Mouse (Mus musculus): Measurements from ENCODE around the gene Qpctl. TPM values are rescaled to one million over a fixed set of nuclear protein-coding genes. Genes with fewer than 3 reads are reported as not detected.

Gene Qpctl
- polyA plus RNA-seq (2015; fragmentation: Nextera tagmentation; extraction: Ambion mirVana): 22.5 and 23.9 TPM in 2 replicates

DNA sequence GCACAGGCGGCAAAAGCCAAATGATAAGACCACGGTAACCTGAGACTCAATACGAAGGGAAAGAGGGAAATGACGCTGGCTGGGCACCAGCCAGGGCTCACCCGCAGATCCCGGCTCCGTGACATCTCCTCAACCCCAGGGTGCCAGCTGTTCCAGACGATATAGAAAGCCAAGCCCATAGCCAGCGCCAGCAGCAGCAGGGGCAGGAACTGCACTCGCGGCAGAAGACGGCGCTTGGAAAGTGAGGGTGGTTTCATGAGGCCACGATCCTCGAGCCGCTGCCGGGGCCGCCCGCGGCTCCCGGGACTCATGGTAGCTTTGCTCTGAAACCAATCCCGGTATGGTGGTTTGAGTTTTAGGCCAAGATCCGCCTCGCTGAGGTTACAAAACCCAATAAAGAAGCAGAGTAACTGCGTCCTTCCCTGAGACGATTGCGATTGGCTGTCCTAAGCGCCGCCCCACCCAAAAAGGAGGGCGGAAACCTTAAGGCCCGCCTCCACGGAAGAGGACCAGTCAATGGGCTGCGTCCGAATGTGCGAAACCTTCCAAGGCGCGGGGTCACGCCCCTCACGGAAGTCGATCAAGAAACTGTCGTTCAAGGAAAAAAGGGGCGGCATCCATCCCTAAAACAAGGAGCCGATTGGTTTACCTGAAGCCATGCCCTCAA, at the start of gene Qpctl:
TSS of gene Qpctl (minus strand) at position 417 of the 667 bp plus-strand sequence.
- Histone ChIP-seq H3K27me3 (no peaks in the 10 kb centered on the region), H3K36me3 (peaks cover 30% of the 10 kb centered on the region), H3K9ac (replicated peaks) (peak within 1 kb of the TSS; percentile 71), H3K27ac (peak within 1 kb of the TSS; percentile 87), H3K4me1 (replicated peaks) (peaks cover 30% of the 10 kb centered on the region), H3K9me3 (no peaks in the 10 kb centered on the region), H3K4me2 (replicated peaks) (peak within 1 kb of the TSS; percentile 83), H3K4me3 (replicated peaks) (peak within 1 kb of the TSS; percentile 65)
- under 1% methylated on average over 43 of the region's 43 CpGs for WGBS
- peak; percentile 97 for ATAC-seq

GRCm38 (mm10) chr7:19197985-19198384, 48.9 kb upstream of the Qpctl start:
- Histone ChIP-seq H3K4me2 (replicated peaks) (no peak overlapping the region), H3K4me1 (replicated peaks) (no peaks in the 10 kb centered on the region), H3K9me3 (no peaks in the 10 kb centered on the region), H3K27ac (no peak overlapping the region), H3K9ac (replicated peaks) (no peak overlapping the region), H3K36me3 (peaks cover 70% of the 10 kb centered on the region), H3K27me3 (no peaks in the 10 kb centered on the region), H3K4me3 (replicated peaks) (no peak overlapping the region)
- WGBS: 40% methylated on average over 2 of the region's 2 CpGs
- ATAC-seq: no peak

DNA sequence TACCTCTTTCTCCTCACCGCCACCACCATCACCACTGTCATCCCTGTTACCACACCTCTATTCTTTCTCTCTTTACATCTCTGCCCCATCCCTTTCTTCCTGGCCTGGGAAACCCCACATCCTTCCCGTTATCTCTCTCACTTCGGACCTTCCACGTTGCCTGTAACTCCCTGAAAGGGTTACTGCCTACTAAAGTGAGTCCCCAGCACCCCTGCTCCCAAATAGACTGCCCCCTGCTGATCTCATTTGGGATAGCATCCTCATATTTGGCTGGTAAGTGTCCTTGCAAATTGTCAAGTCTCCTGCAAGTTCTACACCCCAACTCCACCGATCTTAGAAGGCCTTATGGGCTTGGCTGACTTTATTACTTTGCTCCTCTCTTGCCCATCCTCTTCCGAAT, 47.6 kb upstream of the Qpctl start:
- no peak for ATAC-seq
- 63% methylated on average over 6 of the region's 6 CpGs for WGBS
- H3K4me1 ChIP-seq (replicated peaks): no peaks in the 10 kb centered on the region
- H3K4me3 ChIP-seq (replicated peaks): no peak overlapping the region
- H3K9ac ChIP-seq (replicated peaks): no peak overlapping the region
- no peak overlapping the region for H3K4me2 ChIP-seq (replicated peaks)
- no peaks in the 10 kb centered on the region for H3K27me3 ChIP-seq
- H3K9me3 ChIP-seq: no peaks in the 10 kb centered on the region
- peaks cover 73% of the 10 kb centered on the region for H3K36me3 ChIP-seq
- H3K27ac ChIP-seq: no peak overlapping the region

DNA sequence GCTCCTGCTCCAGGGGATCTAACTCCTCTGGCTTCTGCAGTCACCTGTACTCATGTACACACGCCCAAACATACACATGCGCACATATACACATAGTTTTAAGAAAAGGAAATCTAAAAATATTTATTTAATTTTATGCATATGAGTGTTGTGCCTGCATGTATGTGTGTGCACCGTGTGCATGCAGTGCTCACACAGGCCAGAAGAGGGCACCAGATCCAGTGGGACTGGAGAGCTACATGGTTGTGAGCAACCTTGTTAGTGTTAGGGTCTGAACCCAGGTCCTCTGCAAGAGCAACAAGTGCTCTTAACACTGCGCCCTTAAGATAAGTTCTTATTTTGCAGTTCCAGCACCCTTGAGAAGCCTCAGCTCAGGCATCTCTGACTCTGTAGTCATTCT, 45.6 kb upstream of the Qpctl start:
- no peak overlapping the region for H3K4me3 ChIP-seq (replicated peaks)
- H3K27ac ChIP-seq: no peak overlapping the region
- H3K27me3 ChIP-seq: no peaks in the 10 kb centered on the region
- no peaks in the 10 kb centered on the region for H3K9me3 ChIP-seq
- no peak overlapping the region for H3K9ac ChIP-seq (replicated peaks)
- ATAC-seq: no peak
- no peak overlapping the region for H3K4me2 ChIP-seq (replicated peaks)
- WGBS: 97% methylated on average over 4 of the region's 4 CpGs
- no peaks in the 10 kb centered on the region for H3K4me1 ChIP-seq (replicated peaks)
- peaks cover 83% of the 10 kb centered on the region for H3K36me3 ChIP-seq

DNA sequence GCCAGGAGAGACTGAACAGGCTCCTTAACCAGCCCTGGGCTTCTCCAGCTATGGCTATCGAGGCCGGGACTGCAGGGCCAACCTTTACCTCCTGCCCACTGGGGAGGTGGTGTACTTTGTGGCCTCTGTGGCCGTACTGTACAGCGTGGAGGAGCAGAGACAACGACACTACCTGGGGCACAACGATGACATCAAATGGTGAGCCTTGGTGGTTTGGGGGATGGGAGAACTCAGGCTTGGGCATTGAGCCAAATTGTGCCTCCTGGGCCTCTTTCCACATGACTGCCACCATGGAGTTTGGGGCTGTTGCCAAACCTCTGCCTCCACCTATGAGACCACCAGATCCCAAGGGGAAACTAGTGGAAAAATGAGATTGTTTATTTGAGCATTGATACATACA, 35.7 kb upstream of the Qpctl start:
- H3K4me2 ChIP-seq (replicated peaks): no peak overlapping the region
- H3K36me3 ChIP-seq: peaks cover 64% of the 10 kb centered on the region
- H3K27ac ChIP-seq: 0 out of 2 replicates have a peak overlapping the region, but pooled peaks have one; percentile 45
- ATAC-seq: peak; percentile 50; the same call in 1 of the 2 replicates
- H3K27me3 ChIP-seq: peaks cover 13% of the 10 kb centered on the region
- H3K4me3 ChIP-seq (replicated peaks): no peak overlapping the region
- H3K4me1 ChIP-seq (replicated peaks): peaks cover 25% of the 10 kb centered on the region
- H3K9ac ChIP-seq (replicated peaks): 0 out of 2 replicates have a peak overlapping the region, but pooled peaks have one; percentile 19
- 62% methylated on average over 6 of the region's 6 CpGs for WGBS
- no peaks in the 10 kb centered on the region for H3K9me3 ChIP-seq

GRCm38 (mm10) chr7:19184250-19184649, 35.2 kb upstream of the Qpctl start:
- Histone ChIP-seq H3K9ac (replicated peaks) (no peak overlapping the region), H3K36me3 (peaks cover 62% of the 10 kb centered on the region), H3K4me2 (replicated peaks) (no peak overlapping the region), H3K4me1 (replicated peaks) (peaks cover 30% of the 10 kb centered on the region), H3K27me3 (peaks cover 18% of the 10 kb centered on the region), H3K27ac (no peak overlapping the region), H3K9me3 (no peaks in the 10 kb centered on the region), H3K4me3 (replicated peaks) (no peak overlapping the region)
- 81% methylated on average over 2 of the region's 2 CpGs for WGBS
- no peak for ATAC-seq

DNA sequence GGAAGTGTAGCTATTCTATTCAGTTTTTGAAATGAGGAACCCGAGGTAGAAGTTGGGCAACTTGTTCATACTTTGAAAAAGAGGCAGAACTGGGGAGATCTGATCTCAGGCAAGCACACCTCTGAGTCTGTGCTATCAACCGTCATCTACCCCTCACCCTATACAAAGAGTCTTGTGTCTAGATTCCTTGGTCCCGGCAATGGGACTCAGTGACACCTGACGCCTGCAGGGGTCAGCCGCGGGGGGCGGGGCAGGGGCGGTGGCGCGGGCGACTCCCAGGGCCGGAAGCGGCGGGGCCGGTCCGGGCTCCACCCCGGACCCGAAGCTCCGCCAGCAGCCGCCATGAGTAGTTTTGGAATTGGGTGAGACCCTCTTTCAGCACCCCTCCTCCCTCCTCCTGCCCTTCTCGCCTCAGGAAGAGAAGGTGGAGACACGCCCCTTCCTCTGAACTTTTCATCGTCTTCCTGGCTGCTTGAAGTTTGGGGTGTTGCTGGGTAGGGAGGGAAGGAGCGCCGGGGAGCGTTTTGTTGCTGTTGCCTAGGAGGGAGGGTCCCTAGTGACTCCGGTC, 31.9 kb upstream of the Qpctl start:
- peak overlapping the region; percentile 55 for H3K4me2 ChIP-seq (replicated peaks)
- H3K36me3 ChIP-seq: peaks cover 36% of the 10 kb centered on the region
- H3K27me3 ChIP-seq: peaks cover 39% of the 10 kb centered on the region
- WGBS: 1% methylated on average over 26 of the region's 27 CpGs
- H3K27ac ChIP-seq: no peak overlapping the region
- H3K4me1 ChIP-seq (replicated peaks): peaks cover 57% of the 10 kb centered on the region
- H3K9ac ChIP-seq (replicated peaks): peak overlapping the region; percentile 36; the same call in 1 of the 2 replicates
- peak overlapping the region; percentile 34 for H3K4me3 ChIP-seq (replicated peaks)
- no peaks in the 10 kb centered on the region for H3K9me3 ChIP-seq
- no peak for ATAC-seq

- H3K36me3 ChIP-seq: peaks cover 28% of the 10 kb centered on the region
- no peak for ATAC-seq
- WGBS: 38% methylated on average over 6 of the region's 6 CpGs
- H3K4me3 ChIP-seq (replicated peaks): no peak overlapping the region
- no peak overlapping the region for H3K9ac ChIP-seq (replicated peaks)
- peaks cover 50% of the 10 kb centered on the region for H3K4me1 ChIP-seq (replicated peaks)
- H3K27me3 ChIP-seq: peaks cover 39% of the 10 kb centered on the region
- H3K4me2 ChIP-seq (replicated peaks): peak overlapping the region; percentile 74
- H3K27ac ChIP-seq: no peak overlapping the region
- no peaks in the 10 kb centered on the region for H3K9me3 ChIP-seq
These were observed 30.8 kb upstream of the Qpctl start for GRCm38 (mm10) chr7:19179936-19180335.

GRCm38 (mm10) chr7:19179173-19179572, 30.1 kb upstream of the Qpctl start:
- H3K27me3 ChIP-seq: peaks cover 39% of the 10 kb centered on the region
- peaks cover 43% of the 10 kb centered on the region for H3K4me1 ChIP-seq (replicated peaks)
- H3K9me3 ChIP-seq: no peaks in the 10 kb centered on the region
- H3K36me3 ChIP-seq: peaks cover 25% of the 10 kb centered on the region
- no peak for ATAC-seq
- H3K4me3 ChIP-seq (replicated peaks): peak overlapping the region; percentile 69
- no peak overlapping the region for H3K27ac ChIP-seq
- peak overlapping the region; percentile 17; the same call in 1 of the 2 replicates for H3K9ac ChIP-seq (replicated peaks)
- H3K4me2 ChIP-seq (replicated peaks): peak overlapping the region; percentile 74
- 1% methylated on average over 31 of the region's 32 CpGs for WGBS

- no peak overlapping the region for H3K27ac ChIP-seq
- peaks cover 19% of the 10 kb centered on the region for H3K36me3 ChIP-seq
- WGBS: 7% methylated on average over 27 of the region's 27 CpGs
- H3K4me2 ChIP-seq (replicated peaks): peak overlapping the region; percentile 74
- H3K4me3 ChIP-seq (replicated peaks): peak overlapping the region; percentile 69
- peaks cover 43% of the 10 kb centered on the region for H3K4me1 ChIP-seq (replicated peaks)
- H3K27me3 ChIP-seq: peaks cover 39% of the 10 kb centered on the region
- H3K9me3 ChIP-seq: no peaks in the 10 kb centered on the region
- H3K9ac ChIP-seq (replicated peaks): peak overlapping the region; percentile 79
- ATAC-seq: no peak
These were observed 29.5 kb upstream of the Qpctl start for GRCm38 (mm10) chr7:19178443-19179092.

DNA sequence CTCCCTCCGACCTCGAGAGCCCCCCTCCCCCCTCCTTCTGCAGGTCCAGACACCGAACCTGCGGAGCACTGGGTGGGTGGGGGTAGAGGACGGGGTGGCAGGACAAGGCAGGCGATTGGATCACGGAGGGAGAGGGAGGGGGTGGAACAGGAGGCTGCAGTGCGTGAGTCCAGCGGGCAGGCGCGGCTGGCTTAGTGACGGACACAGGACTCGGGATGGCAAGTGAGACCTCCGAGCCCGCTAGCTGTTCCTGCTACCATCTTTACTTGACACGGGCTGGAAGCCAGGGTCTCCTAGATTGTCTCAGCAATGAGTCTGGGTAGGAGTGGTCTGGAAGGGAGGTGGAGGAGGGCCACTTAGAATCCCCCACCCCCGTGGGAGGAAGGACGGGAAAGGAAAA, 28.9 kb upstream of the Qpctl start:
- H3K27me3 ChIP-seq: peaks cover 39% of the 10 kb centered on the region
- ATAC-seq: no peak
- H3K4me3 ChIP-seq (replicated peaks): peak overlapping the region; percentile 69
- peak overlapping the region; percentile 74 for H3K4me2 ChIP-seq (replicated peaks)
- peaks cover 47% of the 10 kb centered on the region for H3K4me1 ChIP-seq (replicated peaks)
- no peaks in the 10 kb centered on the region for H3K9me3 ChIP-seq
- H3K27ac ChIP-seq: no peak overlapping the region
- WGBS: 6% methylated on average over 18 of the region's 18 CpGs
- H3K36me3 ChIP-seq: peaks cover 16% of the 10 kb centered on the region
- peak overlapping the region; percentile 79 for H3K9ac ChIP-seq (replicated peaks)

GRCm38 (mm10) chr7:19177216-19177615, 28.1 kb upstream of the Qpctl start:
- peak overlapping the region; percentile 79 for H3K9ac ChIP-seq (replicated peaks)
- peak overlapping the region; percentile 77; the same call in 1 of the 2 replicates for H3K27ac ChIP-seq
- H3K4me1 ChIP-seq (replicated peaks): peaks cover 55% of the 10 kb centered on the region
- no peak for ATAC-seq
- WGBS: 68% methylated on average over 7 of the region's 7 CpGs
- H3K27me3 ChIP-seq: peaks cover 39% of the 10 kb centered on the region
- no peaks in the 10 kb centered on the region for H3K9me3 ChIP-seq
- H3K4me3 ChIP-seq (replicated peaks): peak overlapping the region; percentile 69
- peaks cover 8% of the 10 kb centered on the region for H3K36me3 ChIP-seq
- peak overlapping the region; percentile 74 for H3K4me2 ChIP-seq (replicated peaks)
